Mouse (Mus musculus) lung, postnatal 10 days (tissue): ENCODE measurements at regions not wholly inside any gene's neighbourhood (a gene's known extent, or its start where the extent isn't known, plus 50 kb on each side); places are given as distances from the start of the nearest gene placed in this dataset.

ENCODE experiments used
- DNase-seq: peaks from one replicate; pipeline ENCODE4 v3.0.0; 2021

DNA sequence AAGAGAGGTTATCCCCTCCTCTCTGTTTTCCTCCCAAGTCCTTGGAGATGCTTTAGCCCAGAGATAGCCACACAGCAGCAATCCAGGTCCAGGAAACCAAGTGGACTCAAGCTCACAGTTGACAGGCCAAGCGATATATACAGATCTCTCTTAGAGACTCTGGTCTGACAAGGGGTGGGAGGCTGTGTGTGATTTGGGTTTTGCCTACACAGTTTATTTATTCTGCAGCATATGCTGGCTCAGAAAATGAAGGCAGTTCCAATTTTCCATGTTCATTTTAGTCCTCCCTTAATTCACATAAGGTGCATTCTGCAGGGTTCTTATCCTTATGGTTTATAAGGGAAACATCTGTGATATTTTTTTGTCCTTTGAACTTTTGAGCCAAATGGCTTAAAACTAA lies 595.0 kb upstream of the Apob start:
- DNase-seq: no peak

DNA sequence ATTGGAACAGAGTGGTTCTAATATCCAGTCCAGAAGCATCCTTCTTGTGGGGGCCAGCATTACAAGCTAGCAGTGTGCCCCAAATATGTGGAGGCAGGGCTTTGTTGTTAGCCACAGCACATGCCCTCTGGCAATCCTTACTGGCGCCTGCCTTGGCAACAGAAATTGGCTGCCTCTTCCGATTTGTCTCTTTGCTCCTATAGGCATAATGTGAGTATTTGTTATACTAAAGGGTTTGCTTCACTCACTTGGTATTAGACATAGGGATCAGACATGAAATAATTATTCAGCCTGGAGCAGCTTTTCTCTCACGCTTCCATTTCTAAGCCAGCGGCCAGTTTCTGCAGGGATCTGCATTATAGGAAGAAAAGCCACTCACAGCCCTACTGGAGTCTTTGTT lies 573.6 kb upstream of the Apob start:
- DNase-seq: no peak

DNA sequence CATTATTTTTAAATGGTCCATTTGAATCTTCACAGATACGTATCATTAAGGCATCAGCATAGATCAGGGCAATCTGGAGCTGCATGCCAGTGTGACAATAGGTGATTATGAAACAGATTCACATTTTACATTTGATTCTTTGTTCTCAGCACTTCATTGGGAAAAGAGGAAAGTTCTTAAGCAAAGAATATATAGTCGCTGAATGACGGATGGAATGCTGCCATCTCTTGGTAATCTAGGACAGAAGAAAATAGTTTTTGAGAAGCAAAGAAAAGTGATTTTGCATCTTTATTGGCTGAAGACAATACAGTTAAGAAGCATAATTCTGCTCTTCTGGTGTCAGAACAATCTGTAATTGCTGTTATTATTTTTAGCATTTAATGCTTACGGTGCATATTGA lies 565.6 kb upstream of the Apob start:
- no peak for DNase-seq

- DNase-seq: peak; percentile 17
Measured at GRCm38 (mm10) chr12:7420276-7420675, 557.2 kb upstream of the Apob start.

- DNase-seq: no peak
Measured at GRCm38 (mm10) chr12:7421826-7422540, 555.5 kb upstream of the Apob start.

DNA sequence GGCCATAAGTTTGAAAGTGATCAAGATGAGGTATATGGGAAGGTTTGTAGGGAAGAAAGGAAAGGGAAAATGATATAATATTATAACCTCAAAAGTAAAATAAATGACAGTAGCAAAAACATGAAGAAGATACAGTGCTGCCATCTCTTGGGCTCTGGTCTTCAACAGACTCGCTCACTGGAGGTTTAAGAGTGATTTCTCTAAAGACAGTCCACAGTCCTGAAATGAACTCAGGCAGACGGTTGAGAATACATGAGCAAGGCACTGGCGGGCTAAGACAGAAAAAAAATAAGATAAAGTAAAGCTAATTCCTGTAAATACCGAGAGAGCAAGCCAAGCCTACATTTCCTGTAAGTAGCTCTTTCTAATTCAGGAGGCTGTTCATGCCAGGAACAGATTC lies 546.5 kb upstream of the Apob start:
- DNase-seq: no peak

DNA sequence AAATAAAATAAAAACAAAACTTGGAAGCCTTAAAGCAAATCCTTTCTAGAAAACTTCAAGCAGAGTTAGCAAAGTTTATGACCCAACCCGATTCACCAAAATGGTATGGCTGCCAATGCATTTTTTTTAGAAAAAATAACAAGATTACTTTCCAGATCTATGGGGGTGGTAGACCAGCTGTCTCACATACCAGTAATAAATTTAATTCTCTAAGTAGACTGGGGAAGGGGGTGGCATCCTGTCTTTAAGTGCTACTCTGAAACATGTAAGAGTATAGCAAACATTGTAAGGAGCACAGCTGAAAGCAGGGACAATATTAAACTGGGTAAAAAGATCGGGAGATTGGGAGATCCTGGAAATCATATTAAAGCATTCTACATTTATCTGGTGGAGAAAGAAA lies 532.2 kb upstream of the Apob start:
- no peak for DNase-seq

DNA sequence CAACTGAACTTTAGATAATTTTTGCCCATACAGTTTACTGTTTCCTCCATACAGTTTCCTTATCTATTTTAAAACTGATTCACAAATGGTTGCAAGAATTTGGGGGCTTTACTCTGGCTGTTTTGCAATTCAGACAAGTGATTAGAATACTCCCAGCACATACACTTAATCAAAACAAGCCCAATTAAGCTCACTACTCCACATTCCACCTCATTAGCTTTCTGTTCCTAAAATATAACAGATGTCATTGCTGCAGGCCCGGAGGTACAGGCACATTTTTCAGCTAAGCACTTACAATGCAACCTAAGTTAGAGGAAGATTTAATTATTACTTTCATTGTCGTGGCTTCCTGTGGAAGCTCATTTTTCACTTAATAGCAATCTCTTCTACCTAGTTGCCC lies 526.9 kb upstream of the Apob start:
- peak; percentile 2 for DNase-seq

DNA sequence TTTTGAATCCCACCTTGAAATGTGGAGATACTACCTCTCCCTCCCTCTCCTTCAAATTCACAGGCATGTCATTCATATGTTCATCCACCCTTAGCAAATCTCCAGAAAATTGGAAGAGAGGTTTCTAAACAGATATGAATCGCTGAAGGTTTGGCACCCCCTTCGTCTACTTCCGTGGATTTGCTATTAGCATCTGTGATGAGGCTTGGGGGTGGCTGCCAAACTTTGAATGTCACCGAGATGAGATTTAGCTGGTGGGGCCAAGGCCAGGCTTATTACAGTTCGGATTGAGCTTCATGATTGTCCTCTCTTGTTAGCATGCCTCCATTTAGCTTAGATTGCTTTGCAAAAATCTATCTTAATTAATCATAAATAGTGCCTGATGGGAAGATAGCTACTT lies 520.4 kb upstream of the Apob start:
- no peak for DNase-seq

DNA sequence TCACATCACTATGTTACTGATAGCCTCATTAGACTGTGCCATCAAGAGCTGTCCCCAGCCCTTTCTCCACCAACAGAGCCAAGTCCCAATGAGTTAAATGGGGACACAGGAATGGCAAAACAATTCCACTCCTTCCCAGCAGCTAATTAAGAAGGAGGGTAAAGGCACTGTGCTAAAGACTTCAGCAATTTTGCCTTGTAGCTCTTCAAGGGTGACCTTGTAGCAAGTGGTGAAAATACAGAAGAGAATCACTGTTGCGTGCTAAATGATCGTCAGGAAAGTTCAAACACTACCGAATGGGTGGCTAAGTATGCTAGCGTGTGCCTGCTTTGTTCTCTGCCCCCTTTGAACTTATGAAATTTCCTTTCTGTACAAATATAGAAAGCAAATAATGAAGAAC lies 519.9 kb upstream of the Apob start:
- DNase-seq: no peak

GRCm38 (mm10) chr12:7464947-7465346 lies 512.5 kb upstream of the Apob start:
- DNase-seq: no peak

DNA sequence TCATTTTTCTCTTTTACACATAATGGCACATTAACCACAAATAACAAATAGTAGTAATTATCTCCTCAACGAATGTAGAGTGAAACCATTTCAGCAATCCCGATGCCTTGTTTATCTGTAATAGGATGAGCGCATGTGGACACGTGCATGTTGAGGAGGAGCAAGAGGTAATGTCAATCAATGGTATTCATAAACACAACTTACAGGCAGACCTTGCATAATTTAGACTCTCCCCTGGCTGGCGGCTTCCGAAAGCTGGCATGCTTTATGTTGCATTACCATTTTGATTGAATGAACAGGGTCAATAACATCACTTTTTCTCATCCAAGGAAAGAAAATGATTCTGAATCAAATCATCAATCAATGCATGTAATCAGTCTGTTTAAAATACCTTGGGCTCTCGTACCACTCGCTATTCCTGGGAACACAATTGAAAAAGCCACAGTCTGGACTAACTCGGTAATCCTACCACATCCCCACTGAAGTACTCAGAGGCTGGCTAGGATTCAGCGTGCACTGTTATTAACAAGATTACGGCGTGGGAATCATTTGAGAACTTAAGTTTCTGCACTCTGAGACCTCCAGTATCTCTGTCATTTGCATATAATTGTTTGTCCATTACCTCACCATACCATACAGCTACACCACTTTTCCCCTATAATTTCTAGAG lies 464.7 kb upstream of the Apob start:
- no peak for DNase-seq

- DNase-seq: no peak
Measured at GRCm38 (mm10) chr12:7537389-7537788, 440.1 kb upstream of the Apob start.

GRCm38 (mm10) chr12:7543281-7543981 lies 434.0 kb upstream of the Apob start:
- DNase-seq: no peak

DNA sequence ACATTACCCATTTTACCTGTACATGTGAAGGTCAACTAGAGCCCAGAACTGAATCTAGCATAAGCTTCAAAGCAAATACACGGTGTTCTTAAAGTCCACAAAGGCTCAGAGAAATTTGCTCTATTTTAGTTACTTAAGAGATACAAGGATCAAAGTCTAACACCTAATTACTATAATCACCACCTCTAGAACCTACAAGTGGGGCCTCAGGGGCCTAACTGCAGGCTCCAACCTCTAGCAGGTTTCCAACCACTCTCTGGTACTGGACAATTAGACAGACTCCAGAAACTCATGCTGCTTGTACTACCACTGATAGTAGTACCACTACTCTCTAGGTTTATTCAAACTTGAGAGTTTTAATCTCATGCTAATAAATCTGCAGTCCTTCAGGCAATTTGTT lies 428.7 kb upstream of the Apob start:
- DNase-seq: no peak

DNA sequence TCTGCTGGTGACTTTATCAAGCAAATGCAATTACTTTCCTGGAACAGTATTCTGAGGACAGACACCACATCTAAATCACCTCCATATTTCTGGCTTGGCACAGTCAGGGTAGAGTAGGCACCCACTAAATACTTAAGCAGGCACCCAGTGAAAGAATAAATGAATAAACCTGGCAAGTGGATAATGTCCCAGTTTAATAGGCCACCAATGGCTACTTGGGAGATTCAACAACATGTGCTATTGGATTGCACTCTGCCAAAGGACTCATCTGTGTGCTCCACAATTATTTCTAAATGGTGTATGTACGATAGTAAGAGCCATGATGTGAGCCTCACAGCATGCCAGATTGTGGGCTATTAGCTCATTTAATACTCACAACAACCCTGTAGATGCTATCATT lies 417.2 kb upstream of the Apob start:
- no peak for DNase-seq

DNA sequence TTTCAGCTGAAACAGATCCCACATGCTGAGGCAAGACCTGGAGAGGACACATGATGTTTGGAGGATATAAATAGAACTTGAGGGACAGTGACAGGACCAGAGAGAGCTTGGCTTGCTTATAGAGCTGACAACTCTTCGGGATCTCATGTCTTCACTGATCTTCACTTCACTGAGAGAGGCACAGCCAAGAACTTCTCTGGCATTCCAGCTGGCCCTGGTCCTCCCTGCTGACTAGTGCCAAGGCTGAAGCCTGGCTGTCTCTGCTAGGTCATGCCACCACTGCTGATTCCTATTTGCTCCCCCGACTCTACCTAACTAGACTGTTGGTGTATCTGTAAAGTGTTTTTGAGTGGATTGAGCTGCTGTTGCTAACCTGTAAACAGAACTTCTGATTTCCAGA lies 401.4 kb upstream of the Apob start:
- DNase-seq: no peak

DNA sequence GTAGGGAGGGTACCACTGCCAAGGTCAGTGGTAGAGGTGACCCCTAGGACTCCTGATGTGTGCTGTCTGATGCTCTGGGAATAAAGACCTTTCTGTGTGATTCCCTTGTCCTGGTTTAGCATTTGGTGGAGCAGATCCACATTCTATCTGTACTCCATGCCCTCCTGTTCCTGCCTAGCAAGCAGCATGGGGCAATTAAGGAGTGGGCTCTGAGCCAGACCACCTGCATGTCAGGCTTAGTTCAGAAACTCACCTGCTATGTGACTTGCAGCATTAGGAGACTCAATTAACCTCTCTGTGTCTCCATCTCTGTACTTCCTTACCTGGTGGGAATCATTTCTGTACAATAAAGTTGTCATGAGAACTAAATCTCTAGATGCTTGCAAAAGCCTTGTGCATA lies 389.9 kb upstream of the Apob start:
- no peak for DNase-seq

GRCm38 (mm10) chr12:7611272-7612092 lies 366.0 kb upstream of the Apob start:
- DNase-seq: no peak

DNA sequence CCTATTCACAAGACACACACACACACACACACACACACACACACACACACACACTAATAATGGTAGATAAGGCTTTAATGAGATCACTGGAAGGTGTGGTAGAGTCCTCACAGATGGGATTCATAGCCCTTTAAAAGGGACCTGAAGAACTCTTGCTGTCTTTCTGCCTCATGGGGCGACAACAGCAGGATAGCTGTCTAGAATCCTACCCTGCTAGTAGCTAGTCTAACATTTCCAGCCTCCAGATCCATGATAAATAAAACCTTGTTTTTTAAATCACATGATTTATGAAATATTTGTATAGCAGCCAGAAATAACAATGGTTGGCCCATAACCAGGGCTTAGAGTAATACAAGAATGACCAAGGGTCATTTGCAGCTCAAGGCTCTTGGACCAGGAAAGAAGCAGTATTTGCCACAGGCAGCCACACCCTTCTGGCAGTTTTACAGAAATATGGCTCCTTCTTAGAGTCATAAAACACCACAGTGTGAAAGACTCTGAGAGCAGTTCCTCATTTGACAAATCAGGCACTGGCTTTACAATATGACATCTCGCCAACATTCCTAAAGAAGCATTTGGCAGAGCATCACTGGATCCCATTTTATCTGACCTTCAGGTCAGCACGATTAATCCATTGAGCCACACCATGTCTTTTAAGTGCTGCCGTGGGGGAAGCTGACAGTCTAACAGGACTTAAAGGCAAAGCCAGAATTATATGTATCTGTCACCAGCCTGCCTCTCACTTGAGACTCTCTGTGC lies 340.9 kb upstream of the Apob start:
- DNase-seq: peak; percentile 45

GRCm38 (mm10) chr12:7637629-7638028 lies 339.8 kb upstream of the Apob start:
- DNase-seq: no peak

GRCm38 (mm10) chr12:7650851-7651250 lies 326.6 kb upstream of the Apob start:
- DNase-seq: no peak

- DNase-seq: no peak
Measured at GRCm38 (mm10) chr12:7662027-7662426, 315.4 kb upstream of the Apob start.
